Mouse (Mus musculus) cerebellum, adult 2 months (tissue): Measurements from ENCODE around the gene Hkdc1.

ENCODE experiments used
- CTCF ChIP-seq: fragments of 200-500 bp; IDR thresholded peaks from 2 replicates; pipeline ENCODE4 v1.5.1; 2011; ENCODE audit warnings: low read depth, mild to moderate bottlenecking, control low read depth, low read length, moderate library complexity, borderline replicate concordance; ENCODE audit not compliant: insufficient read depth
- POLR2A ChIP-seq: fragments of 200-500 bp; IDR thresholded peaks from 2 replicates; pipeline ENCODE4 v1.6.1; 2011; ENCODE audit warnings: low read length, control low read depth, borderline replicate concordance; ENCODE audit not compliant: insufficient read depth

- TF ChIP-seq POLR2A: no peak
- no peak for TF ChIP-seq CTCF
Observed at GRCm38 (mm10) chr10:62356105-62356730, 66.1 kb downstream of the Hkdc1 start.
